ENCODE assay signal across 12 mouse cellular contexts in genomic region chr15:98793141-98793698, GRCm38 (mm10). TPM values are rescaled to one million over a fixed set of nuclear protein-coding genes. Genes with fewer than 3 reads are reported as not detected.
A peak's percentile ranks its signal among the peaks of the same experiment; 100 is the strongest.
DNase-seq lines count a peak whose midpoint lies in the region; ATAC-seq and TF ChIP-seq lines count a peak whose summit lies in the region.
"Had no signal": no experiment of that assay in that cellular context is flagged by ENCODE, and none has a peak within 500 bp of the region (broad histone marks: within the 10 kb centered on the region; RNA-seq: fewer than 3 reads in every experiment).

No protein-coding gene starts in this region.

- no peak overlapping the region for H3K27ac ChIP-seq in left cerebral cortex, adult 2 months
- no peak overlapping the region for H3K27ac ChIP-seq in forebrain, embryonic 14.5 days (ENCODE audit: low read depth, low read length)
- H3K27ac ChIP-seq in limb, embryonic 13.5 days: no peak overlapping the region
- H3K27ac ChIP-seq in stomach, embryonic 14.5 days (ENCODE audit: low read length): no peak overlapping the region
- no peak overlapping the region for H3K27ac ChIP-seq in cerebellum, adult 2 months (ENCODE audit: insufficient read depth, low read length)

- no peak for TF ChIP-seq CTCF in left cerebral cortex, adult 2 months (IDR thresholded peaks at IDR 0.05)
- no peak for TF ChIP-seq CTCF in cerebellum, adult 2 months (IDR thresholded peaks at IDR 0.05; ENCODE audit: borderline replicate concordance, insufficient read depth, low read depth, low read length)

- H3K4me3 ChIP-seq in left cerebral cortex, adult 2 months: peak overlapping the region; percentile 36
- peak overlapping the region; percentile 25; the same call in 1 of the 2 replicates for H3K4me3 ChIP-seq in forebrain, embryonic 14.5 days (ENCODE audit: low read depth, low read length)
- peak overlapping the region; percentile 40 for H3K4me3 ChIP-seq in limb, embryonic 13.5 days
- peak overlapping the region; percentile 17; the same call in 1 of the 2 replicates for H3K4me3 ChIP-seq in stomach, embryonic 14.5 days (ENCODE audit: low read depth, low read length)
- no peak overlapping the region for H3K4me3 ChIP-seq in cerebellum, adult 2 months (replicated peaks; ENCODE audit: insufficient read depth, low read depth, low read length)

- no peak for TF ChIP-seq POLR2A in cerebellum, adult 2 months (IDR thresholded peaks at IDR 0.05; ENCODE audit: borderline replicate concordance, insufficient read depth, low read length)

- DNase-seq in left cerebral cortex, adult 2 months (ENCODE audit: extremely low spot score in 1 of 2, low spot score in 2 of 2): no peak
- no peak for DNase-seq in left cerebral cortex, adult 18-20 months (ENCODE audit: low spot score in 2 of 2)
- no peak for DNase-seq in forebrain, embryonic 14.5 days (ENCODE audit: low spot score)
- no peak for DNase-seq in thymus, postnatal 14 days
- no peak for DNase-seq in thymus, postnatal 36 days
- DNase-seq in cerebellum, adult 2 months: no peak
- DNase-seq: adrenal gland, postnatal 36 days had no signal

- peaks cover 10% of the 10 kb centered on the region for H3K4me1 ChIP-seq in forebrain, embryonic 14.5 days (ENCODE audit: control insufficient read depth, insufficient read depth, low read length)
- H3K4me1 ChIP-seq in limb, embryonic 13.5 days: peaks cover 43% of the 10 kb centered on the region
- H3K4me1 ChIP-seq in stomach, embryonic 14.5 days (ENCODE audit: control insufficient read depth, insufficient read depth, low read length): peaks cover 14% of the 10 kb centered on the region; the same call in 1 of the 2 replicates
- H3K4me1 ChIP-seq in cerebellum, adult 2 months (ENCODE audit: control insufficient read depth, insufficient read depth, low read length): peaks cover 7% of the 10 kb centered on the region; the same call in 1 of the 2 replicates

- 2% methylated on average over 13 of the region's 13 CpGs for WGBS in forebrain, embryonic 14.5 days
- WGBS in limb, embryonic 13.5 days: 2% methylated on average over 13 of the region's 13 CpGs
- 2% methylated on average over 13 of the region's 13 CpGs for WGBS in stomach, embryonic 14.5 days
- WGBS in cerebellum, adult 2 months: 13% methylated on average over 13 of the region's 13 CpGs

- peak overlapping the region; percentile 39; the same call in 1 of the 2 replicates for H3K4me2 ChIP-seq in forebrain, embryonic 14.5 days (ENCODE audit: low read length)
- H3K4me2 ChIP-seq in limb, embryonic 13.5 days (replicated peaks): peak overlapping the region; percentile 60
- no peak overlapping the region for H3K4me2 ChIP-seq in stomach, embryonic 14.5 days (replicated peaks; ENCODE audit: low read depth, low read length)

- no peak for ATAC-seq in forebrain, embryonic 14.5 days
- no peak for ATAC-seq in limb, embryonic 13.5 days (ENCODE audit: low FRiP score, low read depth)
- no peak for ATAC-seq in stomach, embryonic 14.5 days (ENCODE audit: insufficient number of reproducible peaks, insufficient read depth, low FRiP score, low read depth)
- ATAC-seq: lung, postnatal 0 days had no signal

- H3K27me3 ChIP-seq in forebrain, embryonic 14.5 days (replicated peaks; ENCODE audit: control insufficient read depth, insufficient read depth, low read length): peaks cover 92% of the 10 kb centered on the region
- peaks cover 100% of the 10 kb centered on the region for H3K27me3 ChIP-seq in limb, embryonic 13.5 days
- H3K27me3 ChIP-seq in stomach, embryonic 14.5 days (ENCODE audit: control insufficient read depth, insufficient read depth, low read length): peaks cover 88% of the 10 kb centered on the region
- H3K27me3 ChIP-seq in cerebellum, adult 2 months (ENCODE audit: control insufficient read depth, insufficient read depth, low read length): peaks cover 5% of the 10 kb centered on the region; the same call in 1 of the 2 replicates

- H3K36me3 ChIP-seq in forebrain, embryonic 14.5 days (ENCODE audit: control insufficient read depth, insufficient read depth, low read length): no peaks in the 10 kb centered on the region
- H3K36me3 ChIP-seq in limb, embryonic 13.5 days: no peaks in the 10 kb centered on the region
- H3K36me3 ChIP-seq in stomach, embryonic 14.5 days (ENCODE audit: control insufficient read depth, insufficient read depth, low read length): no peaks in the 10 kb centered on the region

- intact Hi-C loops in left cerebral cortex, adult 2 months (cut with DNase I): no loop called here

- no peak overlapping the region for H3K9ac ChIP-seq in forebrain, embryonic 14.5 days (ENCODE audit: low read length)
- no peak overlapping the region for H3K9ac ChIP-seq in limb, embryonic 13.5 days
- H3K9ac ChIP-seq in stomach, embryonic 14.5 days (replicated peaks; ENCODE audit: low read depth, low read length): no peak overlapping the region

- no peaks in the 10 kb centered on the region for H3K9me3 ChIP-seq in forebrain, embryonic 14.5 days (replicated peaks; ENCODE audit: control insufficient read depth, low read length)
- no peaks in the 10 kb centered on the region for H3K9me3 ChIP-seq in limb, embryonic 13.5 days
- no peaks in the 10 kb centered on the region for H3K9me3 ChIP-seq in stomach, embryonic 14.5 days (ENCODE audit: control insufficient read depth, low read depth, low read length)

RNA-seq across cellular contexts. Expression of gene Wnt1, which starts 3.6 kb away (rescaled TPM):
- under 1 TPM in 1 of 2 experiments, not detected in 1; 0.14 TPM for total RNA-seq in left cerebral cortex, adult 2 months (2021)
- not detected for total RNA-seq in left cerebral cortex, adult 18-20 months (2021)
- polyA plus RNA-seq in forebrain, embryonic 14.5 days (2014; fragmentation: Nextera tagmentation; extraction: Ambion mirVana): 0.56 TPM in 1 of 2 replicates, not detected in the other
- polyA plus RNA-seq in limb, embryonic 13.5 days (2015; fragmentation: Nextera tagmentation; extraction: Ambion mirVana): not detected in 2 replicates
- polyA plus RNA-seq in stomach, embryonic 14.5 days (2014; fragmentation: Nextera tagmentation; extraction: Ambion mirVana): not detected in 2 replicates
- not detected in 2 replicates for polyA plus RNA-seq in cerebellum, adult 2 months (2012; rRNA removed)
- total RNA-seq: adrenal gland, postnatal 36 days; gastrocnemius, adult 18-20 months; MEL had no signal
- polyA plus RNA-seq: lung, postnatal 0 days had no signal

RNA-seq across cellular contexts. Expression of gene Wnt10b, which starts 15.3 kb away (rescaled TPM):
- total RNA-seq in left cerebral cortex, adult 2 months (2021): under 1 TPM; 0.51 to 0.66 TPM
- 1 to 10 TPM in 1 of 2 experiments, under 1 TPM in 1; 0.63 to 1.1 TPM for total RNA-seq in left cerebral cortex, adult 18-20 months (2021)
- polyA plus RNA-seq in forebrain, embryonic 14.5 days (2014; fragmentation: Nextera tagmentation; extraction: Ambion mirVana): not detected in 2 replicates
- 2.1 and 2.4 TPM in 2 replicates for polyA plus RNA-seq in limb, embryonic 13.5 days (2015; fragmentation: Nextera tagmentation; extraction: Ambion mirVana)
- polyA plus RNA-seq in stomach, embryonic 14.5 days (2014; fragmentation: Nextera tagmentation; extraction: Ambion mirVana): not detected in 2 replicates
- 0.15 and 0.22 TPM in 2 replicates for polyA plus RNA-seq in cerebellum, adult 2 months (2012; rRNA removed)

RNA-seq across cellular contexts. Expression of gene Ddn, which starts 16.1 kb away (rescaled TPM):
- 100 to 1,000 TPM; 739 to 834 TPM for total RNA-seq in left cerebral cortex, adult 2 months (2021)
- total RNA-seq in left cerebral cortex, adult 18-20 months (2021): 100 to 1,000 TPM; 778 to 797 TPM
- 0.33 and 0.57 TPM in 2 replicates for polyA plus RNA-seq in forebrain, embryonic 14.5 days (2014; fragmentation: Nextera tagmentation; extraction: Ambion mirVana)
- polyA plus RNA-seq in limb, embryonic 13.5 days (2015; fragmentation: Nextera tagmentation; extraction: Ambion mirVana): 0.05 TPM in 1 of 2 replicates, not detected in the other
- polyA plus RNA-seq in stomach, embryonic 14.5 days (2014; fragmentation: Nextera tagmentation; extraction: Ambion mirVana): not detected in 2 replicates
- 1.0 and 1.3 TPM in 2 replicates for polyA plus RNA-seq in cerebellum, adult 2 months (2012; rRNA removed)

RNA-seq across cellular contexts. Expression of gene Arf3, which starts 30.2 kb away (rescaled TPM):
- 100 to 1,000 TPM; 749 to 756 TPM for total RNA-seq in left cerebral cortex, adult 2 months (2021)
- 100 to 1,000 TPM; 724 to 773 TPM for total RNA-seq in left cerebral cortex, adult 18-20 months (2021)
- 31.7 and 41.4 TPM in 2 replicates for polyA plus RNA-seq in forebrain, embryonic 14.5 days (2014; fragmentation: Nextera tagmentation; extraction: Ambion mirVana)
- 39.1 and 41.0 TPM in 2 replicates for polyA plus RNA-seq in limb, embryonic 13.5 days (2015; fragmentation: Nextera tagmentation; extraction: Ambion mirVana)
- polyA plus RNA-seq in stomach, embryonic 14.5 days (2014; fragmentation: Nextera tagmentation; extraction: Ambion mirVana): 33.2 and 34.5 TPM in 2 replicates
- 202 and 210 TPM in 2 replicates for polyA plus RNA-seq in cerebellum, adult 2 months (2012; rRNA removed)

RNA-seq across cellular contexts. Expression of gene Prkag1, which starts 38.1 kb away (rescaled TPM):
- 10 to 100 TPM; 46.1 to 52.3 TPM for total RNA-seq in left cerebral cortex, adult 2 months (2021)
- 10 to 100 TPM; 54.6 to 56.2 TPM for total RNA-seq in left cerebral cortex, adult 18-20 months (2021)
- 82.1 and 87.3 TPM in 2 replicates for polyA plus RNA-seq in forebrain, embryonic 14.5 days (2014; fragmentation: Nextera tagmentation; extraction: Ambion mirVana)
- 93.4 and 94.5 TPM in 2 replicates for polyA plus RNA-seq in limb, embryonic 13.5 days (2015; fragmentation: Nextera tagmentation; extraction: Ambion mirVana)
- polyA plus RNA-seq in stomach, embryonic 14.5 days (2014; fragmentation: Nextera tagmentation; extraction: Ambion mirVana): 76.3 and 80.0 TPM in 2 replicates
- polyA plus RNA-seq in cerebellum, adult 2 months (2012; rRNA removed): 90.3 and 93.6 TPM in 2 replicates
